Mouse (Mus musculus) lung, adult 2 months (tissue): ENCODE measurements around the gene Ano10.

Experiments used
- CTCF ChIP-seq: fragments of 200-500 bp; IDR thresholded peaks from 2 replicates; pipeline ENCODE4 v1.5.1; 2011; ENCODE audit warnings: mild to moderate bottlenecking, low read length, control low read depth; ENCODE audit not compliant: insufficient read depth
- POLR2A ChIP-seq: fragments of 200-500 bp; IDR thresholded peaks from 2 replicates; pipeline ENCODE4 v1.6.1; 2011; ENCODE audit warnings: low read depth, mild to moderate bottlenecking, control low read depth, low read length, borderline replicate concordance; ENCODE audit errors: extremely low read depth

- TF ChIP-seq POLR2A (no peak; the same call in 1 of the 2 replicates), CTCF (peak; percentile 97)
Measured at GRCm38 (mm10) chr9:122310613-122311049, 16.4 kb upstream of the Ano10 start.
